24 mouse cellular contexts compared by ENCODE assay signal in the genomic region with DNA sequence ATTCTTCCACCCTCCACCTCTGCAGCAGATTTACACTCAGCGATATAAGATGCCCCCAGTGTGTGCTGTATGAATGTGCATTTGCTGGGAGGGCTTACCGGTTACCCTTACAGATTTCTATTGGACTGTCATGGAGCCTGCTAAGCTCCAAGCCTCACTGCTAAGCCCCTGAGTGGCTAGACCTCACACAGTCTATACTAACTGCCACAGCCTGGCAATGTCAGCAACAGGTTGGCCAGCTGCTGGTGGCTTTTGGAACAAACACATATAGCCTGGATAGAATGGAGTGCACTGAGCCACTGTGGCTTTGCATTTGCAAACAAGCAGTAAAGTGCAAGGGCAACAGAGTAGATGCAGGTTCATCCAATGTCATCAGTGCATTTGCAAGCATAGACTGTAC.
DNase-seq lines count a peak whose midpoint lies in the region; ATAC-seq and TF ChIP-seq lines count a peak whose summit lies in the region.
"Had no signal": no experiment of that assay in that cellular context is flagged by ENCODE, and none has a peak within 500 bp of the region (broad histone marks: within the 10 kb centered on the region; RNA-seq: fewer than 3 reads in every experiment).

No protein-coding gene starts in this region.

- H3K9ac ChIP-seq in hindbrain, embryonic 14.5 days, result no peak overlapping the region
- H3K9ac ChIP-seq in hindbrain, embryonic 11.5 days (ENCODE audit: low read depth, low read length), result no peak overlapping the region
- H3K9ac ChIP-seq in midbrain, embryonic 11.5 days (ENCODE audit: low read length), result no peak overlapping the region
- no peak overlapping the region for H3K9ac ChIP-seq in midbrain, postnatal 0 days (replicated peaks; ENCODE audit: low read length, poor library complexity, severe bottlenecking)
- no peak overlapping the region for H3K9ac ChIP-seq in neural tube, embryonic 15.5 days (replicated peaks)
- H3K9ac ChIP-seq in limb, embryonic 12.5 days (replicated peaks), result no peak overlapping the region
- H3K9ac ChIP-seq: embryonic facial prominence, embryonic 13.5 days; embryonic facial prominence, embryonic 15.5 days; forebrain, embryonic 12.5 days had no signal

- no peak overlapping the region for H3K4me2 ChIP-seq in hindbrain, embryonic 14.5 days (replicated peaks)
- no peak overlapping the region for H3K4me2 ChIP-seq in hindbrain, embryonic 11.5 days (replicated peaks; ENCODE audit: low read depth, low read length)
- no peak overlapping the region for H3K4me2 ChIP-seq in midbrain, embryonic 11.5 days
- no peak overlapping the region for H3K4me2 ChIP-seq in midbrain, postnatal 0 days (ENCODE audit: low read depth, low read length, poor library complexity, severe bottlenecking)
- H3K4me2 ChIP-seq in neural tube, embryonic 15.5 days, result no peak overlapping the region
- H3K4me2 ChIP-seq in limb, embryonic 12.5 days, result no peak overlapping the region
- H3K4me2 ChIP-seq: embryonic facial prominence, embryonic 13.5 days; embryonic facial prominence, embryonic 15.5 days; forebrain, embryonic 12.5 days had no signal

- WGBS in hindbrain, embryonic 14.5 days, result 80% methylated on average over 2 of the region's 2 CpGs
- 87% methylated on average over 2 of the region's 2 CpGs for WGBS in hindbrain, embryonic 11.5 days
- WGBS in midbrain, embryonic 11.5 days, result 85% methylated on average over 2 of the region's 2 CpGs
- WGBS in midbrain, postnatal 0 days, result 83% methylated on average over 2 of the region's 2 CpGs
- 87% methylated on average over 2 of the region's 2 CpGs for WGBS in neural tube, embryonic 15.5 days
- WGBS in limb, embryonic 12.5 days, result 91% methylated on average over 2 of the region's 2 CpGs

- TF ChIP-seq CTCF in midbrain, postnatal 0 days (IDR thresholded peaks at IDR 0.05), result no peak

- no peaks in the 10 kb centered on the region for H3K9me3 ChIP-seq in hindbrain, embryonic 14.5 days (ENCODE audit: control insufficient read depth, low read length)
- no peaks in the 10 kb centered on the region for H3K9me3 ChIP-seq in hindbrain, embryonic 11.5 days (ENCODE audit: control insufficient read depth, low read length)
- no peaks in the 10 kb centered on the region for H3K9me3 ChIP-seq in midbrain, embryonic 11.5 days (ENCODE audit: control insufficient read depth, low read length)
- H3K9me3 ChIP-seq in midbrain, postnatal 0 days (ENCODE audit: low read length), result no peaks in the 10 kb centered on the region
- no peaks in the 10 kb centered on the region for H3K9me3 ChIP-seq in neural tube, embryonic 15.5 days (replicated peaks)
- no peaks in the 10 kb centered on the region for H3K9me3 ChIP-seq in limb, embryonic 12.5 days
- H3K9me3 ChIP-seq: embryonic facial prominence, embryonic 13.5 days; embryonic facial prominence, embryonic 15.5 days; forebrain, embryonic 10.5 days; forebrain, embryonic 12.5 days had no signal

- peak; percentile 31; the same call in 1 of the 2 replicates for ATAC-seq in hindbrain, embryonic 14.5 days (ENCODE audit: low FRiP score)
- ATAC-seq in hindbrain, embryonic 11.5 days (ENCODE audit: low FRiP score), result no peak
- ATAC-seq in midbrain, embryonic 11.5 days (ENCODE audit: low FRiP score), result no peak
- no peak for ATAC-seq in midbrain, postnatal 0 days (ENCODE audit: low FRiP score)
- ATAC-seq in neural tube, embryonic 15.5 days (ENCODE audit: low FRiP score), result no peak
- peak; percentile 66; the same call in 1 of the 2 replicates for ATAC-seq in limb, embryonic 12.5 days (ENCODE audit: insufficient number of reproducible peaks, insufficient read depth, low FRiP score, low TSS enrichment, low read depth)
- ATAC-seq: forebrain, embryonic 14.5 days had no signal

- DNase-seq in hindbrain, embryonic 14.5 days (ENCODE audit: low spot score), result no peak
- DNase-seq in hindbrain, embryonic 11.5 days (ENCODE audit: low spot score), result no peak
- peak; percentile 80 for DNase-seq in midbrain, embryonic 11.5 days (ENCODE audit: low spot score, missing footprints)
- DNase-seq in midbrain, postnatal 0 days (ENCODE audit: low spot score), result no peak
- peak; percentile 9 for DNase-seq in neural tube, embryonic 10.5 days (ENCODE audit: extremely low spot score, low spot score)
- no peak for DNase-seq in layer of hippocampus, adult 18-20 months (ENCODE audit: low spot score in 2 of 2)
- DNase-seq: adrenal gland, adult 2 months; adrenal gland, postnatal 10 days; adrenal gland, postnatal 25 days; cerebellum, adult 11 months; cerebellum, adult 18-20 months; cerebellum, adult 8-10 months; cerebellum, adult 9-11 months; cerebellum, postnatal 14 days; cerebellum, postnatal 36 days; embryo, embryonic 11 days had no signal

- H3K36me3 ChIP-seq in hindbrain, embryonic 14.5 days (replicated peaks; ENCODE audit: control insufficient read depth, insufficient read depth), result no peaks in the 10 kb centered on the region
- H3K36me3 ChIP-seq in hindbrain, embryonic 11.5 days (ENCODE audit: control insufficient read depth, insufficient read depth, low read length), result no peaks in the 10 kb centered on the region
- H3K36me3 ChIP-seq in midbrain, embryonic 11.5 days (ENCODE audit: control insufficient read depth, insufficient read depth, low read length), result no peaks in the 10 kb centered on the region
- no peaks in the 10 kb centered on the region for H3K36me3 ChIP-seq in midbrain, postnatal 0 days (ENCODE audit: insufficient read depth, low read length)
- no peaks in the 10 kb centered on the region for H3K36me3 ChIP-seq in neural tube, embryonic 15.5 days
- H3K36me3 ChIP-seq in limb, embryonic 12.5 days, result no peaks in the 10 kb centered on the region
- H3K36me3 ChIP-seq: embryonic facial prominence, embryonic 13.5 days; embryonic facial prominence, embryonic 15.5 days; forebrain, embryonic 10.5 days; forebrain, embryonic 12.5 days had no signal

- H3K4me1 ChIP-seq in hindbrain, embryonic 14.5 days (replicated peaks; ENCODE audit: control insufficient read depth, insufficient read depth, low read length), result no peaks in the 10 kb centered on the region
- H3K4me1 ChIP-seq in hindbrain, embryonic 11.5 days (replicated peaks; ENCODE audit: control insufficient read depth, insufficient read depth, low read length), result no peaks in the 10 kb centered on the region
- no peaks in the 10 kb centered on the region for H3K4me1 ChIP-seq in midbrain, embryonic 11.5 days (ENCODE audit: control insufficient read depth, insufficient read depth, low read length)
- H3K4me1 ChIP-seq in midbrain, postnatal 0 days (ENCODE audit: insufficient read depth, low read length), result no peaks in the 10 kb centered on the region
- H3K4me1 ChIP-seq in neural tube, embryonic 15.5 days, result no peaks in the 10 kb centered on the region
- H3K4me1 ChIP-seq in limb, embryonic 12.5 days (replicated peaks), result no peaks in the 10 kb centered on the region; the same call in 1 of the 2 replicates
- H3K4me1 ChIP-seq: embryonic facial prominence, embryonic 13.5 days; embryonic facial prominence, embryonic 15.5 days; forebrain, embryonic 10.5 days; forebrain, embryonic 12.5 days had no signal

- no peaks in the 10 kb centered on the region for H3K27me3 ChIP-seq in hindbrain, embryonic 14.5 days (ENCODE audit: control insufficient read depth, insufficient read depth, low read length)
- no peaks in the 10 kb centered on the region for H3K27me3 ChIP-seq in hindbrain, embryonic 11.5 days (ENCODE audit: control insufficient read depth, insufficient read depth, low read length)
- no peaks in the 10 kb centered on the region for H3K27me3 ChIP-seq in midbrain, embryonic 11.5 days (ENCODE audit: control insufficient read depth, insufficient read depth, low read length)
- H3K27me3 ChIP-seq in midbrain, postnatal 0 days (ENCODE audit: insufficient read depth, low read length), result no peaks in the 10 kb centered on the region
- H3K27me3 ChIP-seq in neural tube, embryonic 15.5 days (replicated peaks), result no peaks in the 10 kb centered on the region
- no peaks in the 10 kb centered on the region for H3K27me3 ChIP-seq in limb, embryonic 12.5 days
- H3K27me3 ChIP-seq: embryonic facial prominence, embryonic 13.5 days; embryonic facial prominence, embryonic 15.5 days; forebrain, embryonic 12.5 days had no signal

- H3K27ac ChIP-seq in hindbrain, embryonic 14.5 days, result no peak overlapping the region
- no peak overlapping the region for H3K27ac ChIP-seq in hindbrain, embryonic 11.5 days (ENCODE audit: low read depth, low read length)
- no peak overlapping the region for H3K27ac ChIP-seq in midbrain, embryonic 11.5 days (ENCODE audit: low read depth, low read length)
- H3K27ac ChIP-seq in midbrain, postnatal 0 days (ENCODE audit: low read depth, low read length), result no peak overlapping the region
- H3K27ac ChIP-seq in neural tube, embryonic 15.5 days (replicated peaks), result no peak overlapping the region
- no peak overlapping the region for H3K27ac ChIP-seq in limb, embryonic 12.5 days
- H3K27ac ChIP-seq: embryonic facial prominence, embryonic 13.5 days; embryonic facial prominence, embryonic 15.5 days; forebrain, embryonic 10.5 days; forebrain, embryonic 12.5 days had no signal

- H3K4me3 ChIP-seq in hindbrain, embryonic 14.5 days (replicated peaks; ENCODE audit: low read length), result no peak overlapping the region
- no peak overlapping the region for H3K4me3 ChIP-seq in hindbrain, embryonic 11.5 days (ENCODE audit: low read depth, low read length)
- no peak overlapping the region for H3K4me3 ChIP-seq in midbrain, embryonic 11.5 days (ENCODE audit: low read depth, low read length)
- no peak overlapping the region for H3K4me3 ChIP-seq in midbrain, postnatal 0 days (ENCODE audit: low read depth, low read length)
- no peak overlapping the region for H3K4me3 ChIP-seq in neural tube, embryonic 15.5 days (replicated peaks)
- H3K4me3 ChIP-seq in limb, embryonic 12.5 days (replicated peaks), result no peak overlapping the region
- H3K4me3 ChIP-seq: embryonic facial prominence, embryonic 13.5 days; embryonic facial prominence, embryonic 15.5 days; erythroblast, embryonic 14.5 days; forebrain, embryonic 10.5 days; forebrain, embryonic 12.5 days had no signal

Comparison
In these comparisons a context has a peak if more than half of its experiments do, and no peak if none do; other contexts are left out.
1. ATAC-seq: peak in hindbrain, embryonic 14.5 days (single experiment) and limb, embryonic 12.5 days (single experiment); none in hindbrain, embryonic 11.5 days (single experiment), midbrain, embryonic 11.5 days (single experiment), midbrain, postnatal 0 days (single experiment) and neural tube, embryonic 15.5 days (single experiment).
2. DNase-seq: peak in midbrain, embryonic 11.5 days (single experiment) and neural tube, embryonic 10.5 days (single experiment); none in hindbrain, embryonic 14.5 days (single experiment), hindbrain, embryonic 11.5 days (single experiment), midbrain, postnatal 0 days (single experiment) and layer of hippocampus, adult 18-20 months (0 of 2).